Mouse (Mus musculus): ENCODE results near the gene Col6a1. TPM values are rescaled to one million over a fixed set of nuclear protein-coding genes. Genes with fewer than 3 reads are reported as not detected.

Gene Col6a1
- 94.8 and 128 TPM in 2 replicates for polyA plus RNA-seq (2015; fragmentation: Nextera tagmentation; extraction: Ambion mirVana)

DNA sequence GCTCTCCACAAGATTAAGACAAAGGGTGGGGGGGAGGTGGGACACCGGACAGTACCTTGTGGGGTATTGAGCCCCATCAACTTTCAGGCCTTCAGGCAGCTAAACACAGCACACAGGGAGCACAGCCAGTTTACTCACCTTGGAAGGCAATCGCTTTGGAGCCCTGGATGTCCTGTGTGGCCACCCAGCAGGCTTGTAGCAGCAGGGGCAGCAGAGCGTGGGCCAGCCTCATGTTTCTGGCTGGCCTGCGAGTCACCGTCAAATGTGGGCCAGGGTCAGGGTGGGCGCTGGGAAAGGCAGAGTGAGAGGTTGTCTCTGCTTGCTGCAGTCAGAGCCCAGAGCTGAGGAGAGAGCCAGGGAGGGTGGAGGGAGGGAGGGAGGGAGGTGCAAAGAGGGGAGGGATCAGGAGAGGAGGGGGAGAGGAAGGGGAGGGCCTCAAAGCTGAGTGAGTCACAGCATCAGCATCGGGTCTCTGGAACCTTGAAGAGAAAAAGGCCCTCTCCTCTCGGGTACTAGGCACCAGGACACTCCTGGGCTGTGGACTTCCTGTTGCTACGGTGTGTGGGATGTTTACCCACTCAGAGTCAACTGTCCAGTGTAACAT lies at the start of gene Col6a1:
Gene Col6a1 (minus strand): TSS at position 487 of the 604 bp plus-strand sequence.
- H3K9ac ChIP-seq (replicated peaks; ENCODE audit: low read length) = peak within 1 kb of the TSS; percentile 65
- peaks cover 3% of the 10 kb centered on the region; the same call in 1 of the 2 replicates for H3K4me1 ChIP-seq (ENCODE audit: insufficient read depth, low read length)
- H3K9me3 ChIP-seq (ENCODE audit: low read length) = no peaks in the 10 kb centered on the region
- 19% methylated on average over 9 of the region's 9 CpGs for WGBS
- peak within 1 kb of the TSS; percentile 59; the same call in 1 of the 2 replicates for H3K27ac ChIP-seq (ENCODE audit: low read length)
- peak within 1 kb of the TSS; percentile 43 for H3K4me3 ChIP-seq (ENCODE audit: low read length)
- H3K36me3 ChIP-seq (ENCODE audit: insufficient read depth, low read length) = no peaks in the 10 kb centered on the region
- H3K27me3 ChIP-seq (ENCODE audit: insufficient read depth, low read length) = no peaks in the 10 kb centered on the region
- peak within 1 kb of the TSS; percentile 50 for H3K4me2 ChIP-seq (replicated peaks; ENCODE audit: low read depth, low read length)
- ATAC-seq (ENCODE audit: low FRiP score, low TSS enrichment) = peak; percentile 46

DNA sequence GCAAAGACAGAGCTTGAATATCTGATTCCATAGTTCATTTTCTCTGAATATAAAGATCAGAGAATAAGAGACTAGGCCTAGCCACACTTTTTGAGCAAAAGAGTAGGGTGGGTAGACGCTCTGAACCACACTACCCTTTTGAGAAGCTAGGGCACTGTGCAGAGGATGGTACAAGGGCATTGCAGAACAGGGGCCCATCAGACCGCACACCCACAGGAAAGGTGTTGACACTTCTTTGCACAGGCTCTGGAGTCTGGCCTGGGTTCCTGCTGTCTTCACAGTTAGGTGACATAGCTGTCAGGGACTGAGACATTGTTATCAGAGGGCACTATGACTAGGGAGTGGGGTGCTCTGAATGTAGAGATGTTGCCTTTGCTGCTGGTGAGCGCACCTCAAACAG lies 45.7 kb upstream of the Col6a1 start:
- Histone ChIP-seq H3K36me3 (ENCODE audit: insufficient read depth, low read length) (no peaks in the 10 kb centered on the region), H3K9ac (replicated peaks; ENCODE audit: low read length) (no peak overlapping the region), H3K4me3 (ENCODE audit: low read length) (no peak overlapping the region), H3K4me1 (ENCODE audit: insufficient read depth, low read length) (no peaks in the 10 kb centered on the region), H3K27me3 (ENCODE audit: insufficient read depth, low read length) (no peaks in the 10 kb centered on the region), H3K9me3 (ENCODE audit: low read length) (no peaks in the 10 kb centered on the region), H3K4me2 (replicated peaks; ENCODE audit: low read depth, low read length) (no peak overlapping the region), H3K27ac (ENCODE audit: low read length) (no peak overlapping the region)
- ATAC-seq (ENCODE audit: low FRiP score, low TSS enrichment) = no peak
- WGBS = 95% methylated on average over 3 of the region's 3 CpGs

DNA sequence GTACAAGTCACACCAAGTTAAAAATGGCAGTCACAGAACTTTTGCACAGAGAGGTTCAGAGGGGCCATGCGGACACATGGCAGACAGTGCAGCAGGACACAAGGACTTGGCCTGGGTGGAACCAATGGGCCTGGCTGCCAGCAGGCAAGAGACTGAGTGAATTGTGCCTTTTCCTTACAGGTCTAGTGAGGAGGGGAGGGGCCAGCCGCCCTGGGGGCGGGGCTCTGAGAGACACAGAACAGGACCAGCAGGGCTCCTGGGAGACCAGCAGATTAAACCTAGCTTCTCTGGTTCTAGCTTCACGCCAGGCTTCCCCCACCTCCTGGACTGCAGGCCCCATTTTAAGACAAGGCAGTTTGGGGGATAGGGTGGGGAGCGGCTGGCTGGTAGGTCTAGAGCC lies 45.1 kb upstream of the Col6a1 start:
- no peaks in the 10 kb centered on the region for H3K36me3 ChIP-seq (ENCODE audit: insufficient read depth, low read length)
- no peak overlapping the region for H3K4me3 ChIP-seq (ENCODE audit: low read length)
- 0 out of 2 replicates have a peak, but pooled peaks have one; percentile 12 for ATAC-seq (ENCODE audit: low FRiP score, low TSS enrichment)
- H3K9ac ChIP-seq (replicated peaks; ENCODE audit: low read length) = no peak overlapping the region
- H3K27ac ChIP-seq (ENCODE audit: low read length) = no peak overlapping the region
- WGBS = 54% methylated on average over 5 of the region's 5 CpGs
- no peaks in the 10 kb centered on the region for H3K4me1 ChIP-seq (ENCODE audit: insufficient read depth, low read length)
- no peaks in the 10 kb centered on the region for H3K9me3 ChIP-seq (ENCODE audit: low read length)
- H3K4me2 ChIP-seq (replicated peaks; ENCODE audit: low read depth, low read length) = no peak overlapping the region
- no peaks in the 10 kb centered on the region for H3K27me3 ChIP-seq (ENCODE audit: insufficient read depth, low read length)

DNA sequence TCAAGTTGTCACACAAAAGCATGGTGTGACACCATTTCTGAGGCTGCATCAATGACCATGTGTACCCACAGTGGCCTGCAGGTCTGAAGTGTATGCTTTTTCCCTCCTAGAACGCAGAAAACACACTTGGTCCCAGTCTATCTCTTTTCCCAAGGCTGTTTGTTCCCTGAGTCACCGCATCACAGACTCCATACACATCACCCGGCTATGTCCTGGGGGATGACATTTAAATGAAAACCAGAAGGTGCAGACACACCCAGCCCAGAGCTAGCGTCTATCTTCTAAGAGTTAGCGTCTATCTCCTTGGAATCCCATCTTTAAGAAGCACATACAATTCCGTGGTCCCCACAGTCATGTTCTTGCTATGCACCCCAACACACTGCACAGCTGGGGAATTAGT lies 43.6 kb upstream of the Col6a1 start:
- Histone ChIP-seq H3K27ac (ENCODE audit: low read length) (no peak overlapping the region), H3K9me3 (ENCODE audit: low read length) (no peaks in the 10 kb centered on the region), H3K4me3 (ENCODE audit: low read length) (no peak overlapping the region), H3K36me3 (ENCODE audit: insufficient read depth, low read length) (no peaks in the 10 kb centered on the region), H3K27me3 (ENCODE audit: insufficient read depth, low read length) (no peaks in the 10 kb centered on the region), H3K4me2 (replicated peaks; ENCODE audit: low read depth, low read length) (no peak overlapping the region), H3K9ac (replicated peaks; ENCODE audit: low read length) (no peak overlapping the region), H3K4me1 (ENCODE audit: insufficient read depth, low read length) (no peaks in the 10 kb centered on the region)
- 90% methylated on average over 6 of the region's 6 CpGs for WGBS
- no peak for ATAC-seq (ENCODE audit: low FRiP score, low TSS enrichment)

DNA sequence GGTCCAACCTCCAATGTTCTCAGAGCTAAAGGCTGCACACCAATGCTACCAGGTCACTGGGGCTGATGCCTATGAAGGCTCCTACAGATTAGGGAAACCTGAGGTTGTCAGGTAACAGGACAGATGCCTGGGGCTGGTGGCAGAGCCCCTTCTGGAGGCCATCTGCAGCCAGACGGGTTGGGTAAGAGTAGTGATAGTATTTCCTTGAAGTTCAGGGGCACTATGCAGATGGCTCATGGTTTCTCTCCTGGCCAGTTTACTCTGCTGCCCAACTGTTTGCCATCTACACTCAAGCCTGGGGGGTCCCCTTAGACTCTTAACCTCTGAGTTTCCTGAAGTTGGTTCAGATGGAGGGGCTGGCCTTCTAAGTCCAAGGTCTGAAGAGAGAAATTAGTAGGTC lies 40.2 kb upstream of the Col6a1 start:
- Histone ChIP-seq H3K9me3 (ENCODE audit: low read length) (no peaks in the 10 kb centered on the region), H3K4me3 (ENCODE audit: low read length) (no peak overlapping the region), H3K4me2 (replicated peaks; ENCODE audit: low read depth, low read length) (no peak overlapping the region), H3K4me1 (ENCODE audit: insufficient read depth, low read length) (no peaks in the 10 kb centered on the region), H3K27me3 (ENCODE audit: insufficient read depth, low read length) (no peaks in the 10 kb centered on the region), H3K27ac (ENCODE audit: low read length) (no peak overlapping the region), H3K9ac (replicated peaks; ENCODE audit: low read length) (no peak overlapping the region), H3K36me3 (ENCODE audit: insufficient read depth, low read length) (no peaks in the 10 kb centered on the region)
- ATAC-seq (ENCODE audit: low FRiP score, low TSS enrichment) = no peak
- 91% methylated on average over 1 of the region's 1 CpGs for WGBS

DNA sequence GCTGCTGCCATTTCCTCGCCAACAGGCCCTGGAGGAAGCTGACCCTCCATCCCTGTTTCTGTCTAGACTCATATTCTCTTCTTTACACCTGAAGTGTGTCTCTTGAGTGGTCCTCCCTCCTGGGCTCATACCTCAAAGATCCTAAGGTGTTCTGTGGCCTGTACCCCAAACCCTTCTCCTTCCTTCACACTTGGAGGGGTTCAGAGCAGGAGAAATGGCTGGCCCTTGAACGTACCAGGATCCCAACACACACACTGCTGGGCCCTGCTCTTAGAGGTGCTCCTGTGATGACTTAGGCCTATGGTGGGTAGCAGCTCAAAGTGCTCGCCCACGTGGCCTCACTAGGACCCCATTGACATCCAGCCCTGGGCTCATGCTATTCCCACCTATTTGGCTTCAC lies 39.0 kb upstream of the Col6a1 start:
- no peak overlapping the region for H3K9ac ChIP-seq (replicated peaks; ENCODE audit: low read length)
- no peaks in the 10 kb centered on the region for H3K4me1 ChIP-seq (ENCODE audit: insufficient read depth, low read length)
- no peak for ATAC-seq (ENCODE audit: low FRiP score, low TSS enrichment)
- H3K9me3 ChIP-seq (ENCODE audit: low read length) = no peaks in the 10 kb centered on the region
- no peaks in the 10 kb centered on the region for H3K27me3 ChIP-seq (ENCODE audit: insufficient read depth, low read length)
- no peak overlapping the region for H3K4me3 ChIP-seq (ENCODE audit: low read length)
- 91% methylated on average over 4 of the region's 4 CpGs for WGBS
- H3K36me3 ChIP-seq (ENCODE audit: insufficient read depth, low read length) = no peaks in the 10 kb centered on the region
- no peak overlapping the region for H3K4me2 ChIP-seq (replicated peaks; ENCODE audit: low read depth, low read length)
- no peak overlapping the region for H3K27ac ChIP-seq (ENCODE audit: low read length)

DNA sequence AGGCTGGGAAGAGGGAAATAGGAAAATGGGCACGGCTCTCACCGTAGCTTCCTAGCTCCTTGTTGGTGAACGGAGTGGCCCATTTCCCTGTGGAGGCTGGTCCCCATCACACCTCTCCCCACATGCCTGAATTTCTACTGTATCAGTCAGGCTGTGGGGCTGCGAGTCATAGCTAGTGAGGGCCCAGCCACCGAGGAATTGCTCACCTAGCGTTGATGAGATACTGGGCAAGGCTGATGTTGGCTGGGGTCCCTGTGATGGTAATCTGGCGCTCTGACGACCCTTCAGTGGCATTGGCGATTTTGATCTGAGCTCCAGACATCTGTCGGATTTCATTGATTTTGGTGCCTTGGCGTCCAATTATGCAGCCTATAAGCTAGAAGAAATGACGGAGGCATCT lies 37.0 kb upstream of the Col6a1 start:
- H3K4me3 ChIP-seq (ENCODE audit: low read length) = no peak overlapping the region
- no peaks in the 10 kb centered on the region for H3K9me3 ChIP-seq (ENCODE audit: low read length)
- no peaks in the 10 kb centered on the region for H3K4me1 ChIP-seq (ENCODE audit: insufficient read depth, low read length)
- H3K36me3 ChIP-seq (ENCODE audit: insufficient read depth, low read length) = no peaks in the 10 kb centered on the region
- 94% methylated on average over 12 of the region's 12 CpGs for WGBS
- no peak overlapping the region for H3K27ac ChIP-seq (ENCODE audit: low read length)
- no peak overlapping the region for H3K4me2 ChIP-seq (replicated peaks; ENCODE audit: low read depth, low read length)
- ATAC-seq (ENCODE audit: low FRiP score, low TSS enrichment) = no peak
- no peaks in the 10 kb centered on the region for H3K27me3 ChIP-seq (ENCODE audit: insufficient read depth, low read length)
- no peak overlapping the region for H3K9ac ChIP-seq (replicated peaks; ENCODE audit: low read length)

DNA sequence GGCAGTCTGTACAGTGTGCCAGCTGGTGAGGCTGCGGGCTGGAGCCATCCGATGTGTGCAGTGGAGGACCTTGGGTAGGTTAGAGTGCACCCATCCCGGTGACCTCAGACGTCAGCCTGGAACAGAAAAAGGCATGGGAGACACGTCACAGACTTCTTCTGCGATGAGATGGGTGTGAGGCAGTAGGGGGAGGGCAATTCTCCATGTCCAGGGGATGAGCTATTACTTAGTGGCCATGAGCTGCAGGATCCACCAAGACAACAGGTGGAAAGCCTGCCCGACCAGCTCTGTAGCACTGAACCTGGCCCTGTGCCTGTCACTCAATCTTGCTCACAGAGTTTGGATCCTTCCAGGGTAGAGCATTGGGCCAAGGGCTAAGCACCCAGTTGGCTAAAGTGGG lies 36.4 kb upstream of the Col6a1 start:
- no peaks in the 10 kb centered on the region for H3K4me1 ChIP-seq (ENCODE audit: insufficient read depth, low read length)
- no peaks in the 10 kb centered on the region for H3K27me3 ChIP-seq (ENCODE audit: insufficient read depth, low read length)
- H3K4me2 ChIP-seq (replicated peaks; ENCODE audit: low read depth, low read length) = no peak overlapping the region
- no peak for ATAC-seq (ENCODE audit: low FRiP score, low TSS enrichment)
- H3K4me3 ChIP-seq (ENCODE audit: low read length) = no peak overlapping the region
- no peaks in the 10 kb centered on the region for H3K36me3 ChIP-seq (ENCODE audit: insufficient read depth, low read length)
- WGBS = 76% methylated on average over 7 of the region's 7 CpGs
- no peak overlapping the region for H3K27ac ChIP-seq (ENCODE audit: low read length)
- H3K9me3 ChIP-seq (ENCODE audit: low read length) = no peaks in the 10 kb centered on the region
- no peak overlapping the region for H3K9ac ChIP-seq (replicated peaks; ENCODE audit: low read length)

DNA sequence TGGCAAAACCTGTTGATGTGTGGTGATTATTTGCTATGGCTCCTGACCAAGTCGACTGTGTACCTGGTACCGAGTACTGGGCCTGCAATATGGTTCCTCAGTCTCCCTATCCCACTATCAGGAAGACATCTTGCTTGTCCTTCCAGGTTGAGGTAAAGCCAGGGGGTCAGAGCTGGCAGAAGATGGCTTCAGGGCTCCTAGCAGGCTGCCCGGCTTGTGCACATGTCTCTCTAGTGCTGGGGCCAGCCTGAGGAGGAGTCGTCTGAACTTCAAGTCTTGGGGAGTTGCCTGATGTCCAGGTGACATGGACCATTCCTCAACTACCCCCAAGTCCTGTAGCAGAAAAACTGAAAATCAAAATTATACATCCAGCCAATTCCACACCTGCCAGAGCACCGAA lies 33.9 kb upstream of the Col6a1 start:
- H3K27ac ChIP-seq (ENCODE audit: low read length) = no peak overlapping the region
- ATAC-seq (ENCODE audit: low FRiP score, low TSS enrichment) = no peak
- H3K9me3 ChIP-seq (ENCODE audit: low read length) = no peaks in the 10 kb centered on the region
- no peaks in the 10 kb centered on the region for H3K27me3 ChIP-seq (ENCODE audit: insufficient read depth, low read length)
- no peak overlapping the region for H3K4me3 ChIP-seq (ENCODE audit: low read length)
- no peaks in the 10 kb centered on the region for H3K4me1 ChIP-seq (ENCODE audit: insufficient read depth, low read length)
- no peak overlapping the region for H3K4me2 ChIP-seq (replicated peaks; ENCODE audit: low read depth, low read length)
- no peaks in the 10 kb centered on the region for H3K36me3 ChIP-seq (ENCODE audit: insufficient read depth, low read length)
- H3K9ac ChIP-seq (replicated peaks; ENCODE audit: low read length) = no peak overlapping the region
- WGBS = 92% methylated on average over 5 of the region's 5 CpGs

DNA sequence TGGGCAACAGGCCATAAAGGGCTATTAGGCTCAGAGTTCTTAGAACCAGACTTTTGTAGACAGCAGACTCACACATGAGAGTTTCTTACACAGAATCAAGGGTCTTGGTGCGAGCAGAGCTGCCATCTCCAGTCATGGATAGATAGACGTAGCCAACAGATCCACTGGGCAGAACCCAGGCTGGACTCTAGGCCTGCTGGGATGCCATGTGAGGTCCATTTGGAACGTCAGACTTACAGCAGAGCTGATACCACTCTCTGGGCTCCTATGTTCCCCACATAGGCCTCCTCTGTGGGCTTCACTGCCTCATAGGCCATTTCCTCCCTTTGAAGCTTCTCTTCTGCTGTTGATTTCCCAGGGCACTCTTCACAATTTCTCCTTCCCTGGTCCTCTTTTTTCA lies 27.7 kb upstream of the Col6a1 start:
- Histone ChIP-seq H3K9me3 (ENCODE audit: low read length) (peaks cover 4% of the 10 kb centered on the region; the same call in 1 of the 2 replicates), H3K27me3 (ENCODE audit: insufficient read depth, low read length) (no peaks in the 10 kb centered on the region), H3K4me3 (ENCODE audit: low read length) (no peak overlapping the region), H3K4me2 (replicated peaks; ENCODE audit: low read depth, low read length) (no peak overlapping the region), H3K27ac (ENCODE audit: low read length) (no peak overlapping the region), H3K4me1 (ENCODE audit: insufficient read depth, low read length) (no peaks in the 10 kb centered on the region), H3K9ac (replicated peaks; ENCODE audit: low read length) (no peak overlapping the region), H3K36me3 (ENCODE audit: insufficient read depth, low read length) (no peaks in the 10 kb centered on the region)
- ATAC-seq (ENCODE audit: low FRiP score, low TSS enrichment) = no peak
- WGBS = 87% methylated on average over 3 of the region's 3 CpGs

Measured in kidney, embryonic 16.5 days (tissue).